Mouse (Mus musculus) lung, adult 18-20 months (tissue): ENCODE measurements at regions not wholly inside any gene's neighbourhood (a gene's known extent, or its start where the extent isn't known, plus 50 kb on each side); places are given as distances from the start of the nearest gene placed in this dataset.
"Not testable (repeated sequence)": the region's sequence is repeated elsewhere in the genome, so short reads cannot be mapped to it uniquely, and the experiment has no call there.

ENCODE experiments used
- DNase-seq, 2 experiments: peaks; one replicate each; pipeline ENCODE4 v3.0.0; 2022; ENCODE audit warnings: mixed read lengths in 2 of 2

GRCm38 (mm10) chr1:161614091-161614490 is 119.6 kb downstream of the Tnfsf18 start:
- not testable (repeated sequence) for DNase-seq

GRCm38 (mm10) chr1:161613658-161614057 is 119.2 kb downstream of the Tnfsf18 start:
- DNase-seq = not testable (repeated sequence)

- no peak for DNase-seq
These were observed 113.0 kb downstream of the Tnfsf18 start for GRCm38 (mm10) chr1:161607446-161607845.

- DNase-seq = no peak
These were observed 107.7 kb downstream of the Tnfsf18 start for GRCm38 (mm10) chr1:161602150-161602549.

- DNase-seq = peak in 1 of 2 experiments; percentile 20
These were observed 106.7 kb downstream of the Tnfsf18 start for GRCm38 (mm10) chr1:161601167-161601566.

- DNase-seq = no peak
These were observed 103.7 kb downstream of the Tnfsf18 start for GRCm38 (mm10) chr1:161598167-161598566.

- peak in 1 of 2 experiments; percentile 6 for DNase-seq
These were observed 82.1 kb downstream of the Tnfsf18 start for GRCm38 (mm10) chr1:161576530-161576929.

- DNase-seq = no peak
These were observed 81.5 kb downstream of the Tnfsf18 start for GRCm38 (mm10) chr1:161575939-161576338.

GRCm38 (mm10) chr1:161575171-161575570 is 80.7 kb downstream of the Tnfsf18 start:
- no peak for DNase-seq

GRCm38 (mm10) chr1:161570762-161571161 is 76.3 kb downstream of the Tnfsf18 start:
- DNase-seq = no peak

- DNase-seq = no peak
These were observed 73.4 kb downstream of the Tnfsf18 start for GRCm38 (mm10) chr1:161567826-161568225.

GRCm38 (mm10) chr1:161560368-161560767 is 65.9 kb downstream of the Tnfsf18 start:
- no peak for DNase-seq
